In genomic region chr2:14048381-14048780, GRCm38 (mm10) we compare ENCODE assay signal across 8 mouse cellular contexts. TPM values are rescaled to one million over a fixed set of nuclear protein-coding genes. Genes with fewer than 3 reads are reported as not detected.
DNase-seq lines count a peak whose midpoint lies in the region.

No protein-coding gene starts in this region.

- peak; percentile 60 for DNase-seq in urinary bladder, postnatal 14 days (ENCODE audit: low spot score)
- no peak for DNase-seq in urinary bladder, postnatal 10 days (ENCODE audit: low spot score)
- DNase-seq in cerebellum, postnatal 10 days: peak; percentile 83 to 84
- peak; percentile 34 to 83 for DNase-seq in frontal cortex, adult 2 months (ENCODE audit: extremely low spot score in 1 of 2, low spot score in 1 of 2)
- peak; percentile 57 for DNase-seq in hindlimb bud, embryonic 11.5 days (ENCODE audit: extremely low spot score, low read depth, low spot score)
- DNase-seq in layer of hippocampus, postnatal 36 days: peak; percentile 39 to 56
- peak; percentile 32 to 70 for DNase-seq in lung, postnatal 4 days
- peak; percentile 75 to 88 for DNase-seq in right cerebral cortex, adult 2 months (ENCODE audit: low spot score in 2 of 2)

RNA-seq across cellular contexts. Expression of gene Hacd1, which starts 7.6 kb away (rescaled TPM):
- 29.9 and 35.4 TPM in 2 replicates for polyA plus RNA-seq in frontal cortex, adult 2 months (2012; rRNA removed)
- total RNA-seq in layer of hippocampus, postnatal 36 days (2021): 10 to 100 TPM; 17.7 to 17.8 TPM

RNA-seq across cellular contexts. Expression of gene Stam, which starts 25.5 kb away (rescaled TPM):
- polyA plus RNA-seq in frontal cortex, adult 2 months (2012; rRNA removed): 55.6 and 64.6 TPM in 2 replicates
- 100 to 1,000 TPM in 1 of 2 experiments, 10 to 100 TPM in 1; 99.8 to 102 TPM for total RNA-seq in layer of hippocampus, postnatal 36 days (2021)
